Mouse (Mus musculus): ENCODE results near the gene Tnfaip6. TPM values are rescaled to one million over a fixed set of nuclear protein-coding genes. Genes with fewer than 3 reads are reported as not detected.

The Tnfaip6 gene
- total RNA-seq, 2 experiments from 2014 or later = 2.6 to 14.5 TPM

GRCm38 (mm10) chr2:52052335-52052734 is 14.5 kb downstream of the Tnfaip6 start:
- DNase-seq = no peak

- no peak for DNase-seq
Measured at GRCm38 (mm10) chr2:52053502-52053901, 15.7 kb downstream of the Tnfaip6 start.

DNA sequence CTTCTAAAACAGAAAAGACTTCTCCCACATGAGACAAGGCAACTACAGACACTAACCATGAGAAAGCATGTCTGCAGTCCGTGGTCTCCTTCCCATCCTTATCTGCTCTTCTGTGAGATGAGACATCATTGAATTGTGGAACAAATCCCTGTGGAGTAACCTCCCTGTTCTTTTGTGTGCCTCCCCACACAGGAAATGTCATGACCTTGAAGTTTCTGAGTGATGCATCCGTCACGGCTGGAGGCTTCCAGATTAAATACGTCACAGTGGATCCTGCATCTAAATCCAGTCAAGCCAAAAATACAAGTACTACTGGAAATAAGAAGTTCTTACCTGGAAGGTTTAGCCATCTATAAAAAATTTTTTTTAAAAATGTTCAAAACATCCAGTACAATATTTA is 17.8 kb downstream of the Tnfaip6 start:
- peak; percentile 50 to 61 for DNase-seq

DNA sequence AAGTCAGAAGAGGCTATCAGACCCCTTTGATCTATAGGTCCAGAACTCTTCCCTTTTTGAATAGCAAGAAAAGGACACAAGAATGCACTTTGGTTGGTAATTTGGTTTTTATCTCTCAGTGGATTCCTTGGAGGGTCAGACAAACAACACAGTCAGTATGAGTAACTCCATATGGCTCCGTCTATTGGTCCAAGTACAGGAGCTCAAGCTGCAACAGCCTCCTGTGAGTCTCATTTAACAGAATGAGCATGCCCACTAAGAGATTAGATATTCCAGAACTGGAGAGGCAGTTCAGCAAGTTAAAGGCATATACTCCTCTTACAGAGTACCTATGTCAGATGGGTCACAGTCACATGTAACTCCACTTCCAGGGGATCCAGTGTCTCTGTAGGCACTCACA is 19.3 kb downstream of the Tnfaip6 start:
- DNase-seq = no peak

- peak in 1 of 2 experiments; percentile 22 for DNase-seq
Measured at GRCm38 (mm10) chr2:52057681-52058080, 19.9 kb downstream of the Tnfaip6 start.

GRCm38 (mm10) chr2:52068641-52069040 is 30.8 kb downstream of the Tnfaip6 start:
- no peak for DNase-seq

- DNase-seq = no peak
Measured at GRCm38 (mm10) chr2:52070816-52071215, 33.0 kb downstream of the Tnfaip6 start.

GRCm38 (mm10) chr2:52071241-52071991 is 33.6 kb downstream of the Tnfaip6 start:
- DNase-seq = no peak

DNA sequence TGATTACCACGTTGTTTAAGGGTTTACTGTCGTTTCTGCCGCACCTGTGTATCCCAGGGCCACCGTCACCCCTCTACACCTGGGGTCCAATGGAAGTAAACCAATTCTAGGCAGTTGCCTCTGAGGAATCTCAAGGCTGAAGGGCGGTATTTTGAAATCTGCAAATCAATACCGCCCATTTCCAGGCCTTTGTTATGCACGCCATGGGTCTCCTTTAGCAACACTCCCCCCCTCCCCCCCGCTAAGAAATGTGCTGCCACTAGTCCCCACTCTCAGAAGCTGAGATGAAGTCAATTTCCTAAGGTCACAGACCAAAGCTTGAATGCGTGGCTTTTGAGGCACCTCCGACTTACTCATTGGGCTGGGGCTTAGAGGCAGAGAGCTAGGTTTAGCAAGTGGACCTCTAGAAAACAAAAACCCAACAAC is 34.3 kb downstream of the Tnfaip6 start:
- DNase-seq = no peak

DNA sequence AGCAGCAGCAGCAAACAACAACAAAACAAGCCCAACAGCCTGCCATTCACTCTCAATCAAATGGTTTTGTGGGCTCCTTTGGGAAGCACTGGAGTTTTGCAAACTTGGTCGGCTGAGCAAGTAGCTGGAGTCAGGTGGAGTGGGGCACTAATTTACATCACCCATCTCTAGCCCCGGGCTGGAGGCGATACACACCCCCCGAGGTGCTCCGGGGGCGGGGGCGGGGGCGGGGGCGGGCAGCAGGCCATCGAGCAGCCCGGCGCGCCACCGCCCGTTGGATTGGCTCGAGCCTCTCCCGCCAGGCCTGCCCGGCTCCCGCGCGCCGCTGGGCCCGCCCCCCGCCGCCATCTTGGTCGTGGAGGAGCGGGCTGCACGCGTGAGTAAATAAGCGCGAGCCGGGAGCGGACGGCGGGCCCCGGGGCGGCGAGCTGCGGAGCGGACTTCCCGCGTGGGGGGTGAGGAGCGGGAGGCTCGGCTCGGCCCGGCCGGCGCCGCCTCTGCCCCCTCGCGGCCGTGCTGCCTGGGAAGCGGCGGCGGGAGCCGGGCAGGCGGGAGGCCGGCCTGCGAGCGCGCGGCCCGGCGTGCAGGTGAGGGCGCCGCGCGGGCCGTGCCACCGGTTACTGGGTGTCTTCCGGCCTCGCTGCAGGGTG is 34.8 kb downstream of the Tnfaip6 start, which contains the start of gene Rif1:
Gene Rif1, plus strand, starts transcription at position 342 of the 650 bp plus-strand sequence.
- DNase-seq = peak; percentile 93 to 97

DNA sequence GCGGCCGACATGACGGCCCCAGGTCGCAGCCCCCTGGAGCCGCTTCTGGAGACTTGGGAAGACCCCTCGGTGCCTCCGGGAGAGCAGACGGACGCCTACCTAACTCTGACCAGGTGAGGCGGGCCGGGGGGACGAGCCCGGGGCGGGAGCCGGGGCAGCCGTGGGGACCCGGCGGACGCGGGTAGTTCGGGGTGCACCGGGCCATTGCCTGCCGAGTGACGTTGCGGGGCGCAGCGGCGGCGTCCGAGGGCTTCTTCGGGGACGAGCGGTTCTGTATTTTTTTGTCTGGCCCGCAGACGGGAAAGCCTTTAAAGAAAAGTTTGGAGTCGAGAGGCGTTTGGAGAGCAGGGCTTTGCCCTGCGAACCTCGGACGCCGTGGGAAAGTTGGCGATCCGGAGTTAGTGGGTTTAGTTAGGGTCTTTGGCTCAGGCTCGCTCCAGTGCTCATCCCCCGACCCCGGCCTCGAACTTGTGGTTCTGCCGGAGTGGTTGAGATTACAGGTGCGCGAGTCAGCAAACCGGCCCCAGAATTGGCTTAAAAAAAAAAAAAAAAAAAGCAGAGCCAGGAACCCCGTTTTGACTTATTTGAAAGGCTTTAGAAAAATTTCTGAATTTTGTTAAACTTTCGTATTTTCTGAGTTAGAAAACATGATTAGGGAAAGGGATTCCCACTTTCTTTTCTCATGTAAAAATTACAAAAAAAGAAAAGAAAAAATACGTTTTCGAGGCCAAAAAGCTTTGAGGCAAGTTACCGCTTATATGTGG is 35.5 kb downstream of the Tnfaip6 start:
- peak; percentile 52 to 65 for DNase-seq

GRCm38 (mm10) chr2:52078666-52079065 is 40.9 kb downstream of the Tnfaip6 start:
- DNase-seq = no peak

- DNase-seq = no peak
Measured at GRCm38 (mm10) chr2:52084013-52084412, 46.2 kb downstream of the Tnfaip6 start.

GRCm38 (mm10) chr2:52084571-52084970 is 46.8 kb downstream of the Tnfaip6 start:
- DNase-seq = no peak

Other genes starting within 250 kb of the Tnfaip6 start
- gene Rbm43, start 102.8 kb upstream of the Tnfaip6 start, total RNA-seq (2021) = 10 to 100 TPM; 16.1 to 16.3 TPM
- 10 to 100 TPM in 1 of 2 experiments, 1 to 10 TPM in 1; 9.8 to 15.3 TPM for gene Nmi, start 64.5 kb upstream of the Tnfaip6 start, total RNA-seq (2021)
- gene Rif1, start 34.8 kb downstream of the Tnfaip6 start, total RNA-seq (2021) = 10 to 100 TPM; 30.6 to 48.9 TPM